Mouse (Mus musculus) heart, adult 9 months (tissue): ENCODE data around the gene Hacd1.
"Not testable (repeated sequence)": the region's sequence is repeated elsewhere in the genome, so short reads cannot be mapped to it uniquely, and the experiment has no call there.

ENCODE experiments used
- DNase-seq, 2 experiments: peaks; one replicate each; pipeline ENCODE4 v3.0.0; 2022; ENCODE audit warnings: low spot score in 2 of 2

Hacd1 gene

DNA sequence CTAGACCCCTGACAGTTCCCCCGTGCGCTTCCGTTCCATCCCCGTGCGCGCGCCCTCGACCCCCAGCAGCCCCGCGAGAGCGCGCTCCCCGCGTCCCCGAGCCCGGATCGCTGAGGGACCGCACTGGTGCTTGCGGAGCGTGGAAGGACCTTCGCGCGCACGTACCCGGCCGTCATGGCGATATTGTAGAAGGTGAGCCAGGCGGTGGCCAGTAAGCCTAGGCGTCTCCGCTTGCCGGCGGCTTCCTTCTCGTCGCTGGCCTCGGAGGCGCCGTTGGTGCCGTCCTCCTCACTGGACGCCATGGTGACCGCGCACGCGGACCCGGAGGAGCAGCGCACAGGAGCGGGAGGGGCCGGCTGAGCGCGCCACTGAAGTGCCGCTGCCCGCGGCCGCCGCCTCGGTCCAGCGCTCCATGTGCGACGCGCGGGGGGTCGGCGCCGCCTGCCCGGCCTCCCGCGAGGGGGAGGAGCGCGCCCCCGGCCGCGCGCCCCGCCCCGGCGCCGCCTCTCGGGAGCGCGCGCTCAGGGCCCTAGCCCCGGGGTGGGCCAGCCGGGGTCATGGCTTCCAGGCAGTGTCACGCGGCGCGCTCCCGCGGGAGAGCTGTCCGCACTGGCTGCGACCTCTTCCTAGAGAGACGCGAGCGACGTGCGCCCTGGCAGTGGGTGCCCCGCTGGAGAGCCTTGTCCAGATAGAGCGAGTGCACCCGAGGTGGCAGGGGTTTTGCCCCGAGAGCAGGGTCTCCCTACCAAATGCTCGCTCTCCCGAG, at the start of gene Hacd1:
Hacd1 (minus strand) TSS at position 570 of the 766 bp plus-strand sequence.
- peak; percentile 75 for DNase-seq

DNA sequence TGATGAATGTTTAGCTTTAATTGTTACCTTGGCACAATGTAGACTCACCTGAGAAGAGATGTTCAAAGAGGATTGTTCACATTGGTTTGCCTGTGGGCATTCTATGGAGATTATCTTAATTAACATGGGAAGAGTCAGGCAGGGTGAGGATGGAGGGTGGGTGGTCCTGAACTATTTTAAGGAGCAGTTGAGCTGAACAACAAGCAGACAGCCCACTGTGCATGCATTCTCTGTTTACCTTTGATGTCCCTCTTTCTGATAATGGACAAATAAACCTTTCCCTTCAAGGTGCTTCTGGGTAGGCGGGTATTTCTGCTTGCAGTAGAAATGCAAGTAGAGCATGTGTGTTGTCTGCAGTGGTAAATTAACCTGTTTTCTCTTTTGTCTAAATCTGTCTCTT, 48.0 kb upstream of the Hacd1 start:
- no peak for DNase-seq

DNA sequence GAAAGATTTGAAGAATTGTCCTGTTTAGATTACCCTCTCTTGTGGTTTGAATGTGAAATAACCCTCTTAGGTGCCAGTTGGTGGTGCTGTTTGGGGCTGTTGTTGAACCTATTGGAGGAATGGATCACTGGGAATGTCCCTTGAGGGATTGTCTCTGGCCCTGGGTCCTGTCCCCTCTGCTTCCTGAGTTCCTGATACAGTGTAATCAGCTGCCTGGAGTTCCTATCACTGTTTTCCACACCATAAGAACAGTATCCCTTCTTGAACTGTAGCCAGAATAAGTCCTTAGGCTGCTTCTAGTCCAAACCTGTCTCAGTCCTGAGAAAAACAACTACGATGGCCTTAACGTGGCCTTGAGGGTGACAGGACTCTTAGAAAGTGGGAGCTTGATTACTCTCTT, 46.7 kb upstream of the Hacd1 start:
- DNase-seq, result no peak

DNA sequence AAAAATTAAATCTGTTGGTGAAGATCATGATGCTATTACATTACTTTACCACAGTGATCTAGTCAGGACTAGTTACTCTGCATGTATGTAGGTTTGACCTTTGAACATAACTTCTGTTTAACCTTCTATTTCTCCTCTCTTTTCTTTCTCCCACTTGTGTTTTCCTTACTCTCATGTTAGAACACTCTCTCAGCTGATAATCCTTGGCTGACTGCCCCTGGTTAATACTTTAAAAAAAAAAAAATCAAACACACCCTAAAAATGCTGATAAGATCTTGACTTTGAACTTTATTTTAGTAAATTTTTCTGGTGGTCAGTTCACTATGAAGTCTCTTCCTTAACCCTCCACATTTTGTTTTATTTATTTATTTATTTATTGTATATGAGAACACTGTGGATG, 44.6 kb upstream of the Hacd1 start:
- DNase-seq, result no peak

DNA sequence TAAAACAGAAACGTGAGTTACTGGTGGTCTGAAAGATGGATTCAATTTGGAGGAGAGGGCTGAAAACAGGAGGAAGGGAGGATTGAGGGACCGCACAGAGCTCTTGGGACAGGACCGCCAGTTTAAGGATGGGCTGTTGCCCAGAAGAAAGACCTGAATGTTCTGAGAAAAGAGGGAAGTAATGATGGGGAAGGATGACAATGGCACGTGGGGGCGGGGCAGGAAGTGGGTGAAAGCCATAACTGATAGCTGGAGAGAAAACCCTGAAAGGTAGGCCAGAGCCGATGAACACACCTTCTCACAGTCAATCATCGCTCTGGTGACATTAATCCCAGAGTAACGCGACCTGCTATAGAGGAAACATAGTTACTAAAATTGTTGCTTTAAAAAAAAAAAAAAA, 22.6 kb upstream of the Hacd1 start:
- not testable (repeated sequence) for DNase-seq

DNA sequence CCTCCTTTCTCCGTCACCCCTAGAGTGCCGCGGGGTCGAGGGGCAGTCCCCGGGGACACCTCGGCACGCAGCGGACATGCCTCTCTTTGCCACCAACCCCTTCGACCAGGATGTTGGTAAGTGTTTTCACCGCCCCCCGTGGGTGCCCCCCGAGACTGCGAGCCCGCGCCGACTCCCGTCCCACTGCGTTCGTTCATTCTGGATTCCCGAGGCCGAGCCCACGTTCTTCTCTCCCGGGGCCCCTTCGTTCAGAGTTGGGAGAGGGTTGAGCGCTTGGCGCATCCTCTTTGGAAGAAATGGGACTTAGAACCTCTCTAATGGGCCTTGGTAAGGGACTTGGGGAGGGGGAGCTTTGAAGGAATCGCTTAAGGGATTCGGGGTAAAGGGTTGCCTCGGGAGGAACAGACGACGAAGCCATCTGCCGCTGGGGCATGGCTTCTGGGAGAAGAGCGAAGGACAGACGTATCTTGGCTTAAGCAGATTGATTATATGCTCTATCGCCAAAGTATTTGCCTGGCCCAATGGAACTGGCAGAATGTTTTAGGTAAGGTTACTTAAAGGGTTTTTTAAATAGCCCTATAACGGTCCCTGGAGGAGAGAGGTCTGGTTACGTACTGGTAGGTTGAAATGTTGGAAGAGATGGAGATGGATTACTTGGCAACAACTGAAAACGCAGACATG, 18.4 kb upstream of the Hacd1 start:
- no peak for DNase-seq

DNA sequence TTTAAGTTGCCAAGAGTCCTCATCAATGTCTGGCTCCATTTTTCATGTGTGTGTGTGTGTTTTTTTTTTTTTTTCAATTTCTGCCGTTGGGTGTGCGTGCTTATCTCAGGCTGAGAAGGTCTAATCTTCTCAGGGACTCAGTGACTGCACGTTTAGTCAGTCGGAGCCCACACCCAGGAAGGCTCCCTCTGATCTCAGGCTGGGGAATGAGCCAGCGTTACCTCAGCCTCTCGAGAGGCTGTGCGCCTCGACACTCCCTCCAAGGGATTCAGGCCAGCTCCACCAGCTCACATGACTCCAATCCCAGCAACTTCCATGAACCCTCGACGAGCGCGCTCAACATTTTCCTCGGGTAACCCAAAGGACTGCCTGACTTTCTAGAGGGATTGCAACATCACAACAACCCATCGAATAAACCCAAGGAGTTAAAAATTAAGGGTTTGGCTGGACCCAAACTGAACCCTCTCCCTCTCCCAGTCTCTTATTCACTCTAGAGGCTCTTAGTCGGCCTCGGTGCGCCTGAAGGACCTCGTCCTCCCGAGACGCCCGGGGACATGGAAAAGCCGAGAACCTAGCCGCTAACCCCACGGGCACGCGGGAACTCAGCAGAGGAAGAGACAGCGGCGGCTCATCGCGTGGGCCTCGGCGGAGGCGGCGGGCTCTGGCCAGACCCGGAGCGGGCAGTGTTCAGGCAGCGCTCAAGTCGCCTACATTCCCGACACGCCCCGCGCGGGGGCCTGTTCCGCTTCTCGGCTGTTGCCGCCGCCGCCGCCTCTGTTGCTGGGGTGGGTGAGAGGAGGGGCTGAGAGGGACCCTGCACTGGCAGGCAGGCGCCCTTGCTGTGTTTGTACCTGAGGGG, 17.7 kb upstream of the Hacd1 start, which contains the start of gene Stam:
Stam (plus strand) TSS at position 737 of the 859 bp plus-strand sequence.
- DNase-seq, result peak; percentile 88 to 93

DNA sequence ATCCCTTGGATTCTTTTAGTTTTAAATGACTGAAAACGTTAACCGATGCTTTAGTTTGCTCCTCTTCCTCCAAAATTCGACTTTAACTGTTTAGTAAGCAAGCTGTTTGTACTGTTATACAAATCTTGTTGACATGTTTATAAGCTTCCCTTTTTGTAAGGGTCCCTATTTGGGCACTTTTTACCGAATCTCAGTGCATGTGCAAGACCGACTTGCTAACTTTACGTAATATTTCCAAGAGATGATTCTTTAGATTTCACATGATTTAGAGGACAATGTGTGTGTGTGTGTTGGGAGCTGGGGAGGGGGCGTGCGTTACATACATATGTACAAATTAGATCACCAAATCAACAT, 17.1 kb upstream of the Hacd1 start:
- no peak for DNase-seq

DNA sequence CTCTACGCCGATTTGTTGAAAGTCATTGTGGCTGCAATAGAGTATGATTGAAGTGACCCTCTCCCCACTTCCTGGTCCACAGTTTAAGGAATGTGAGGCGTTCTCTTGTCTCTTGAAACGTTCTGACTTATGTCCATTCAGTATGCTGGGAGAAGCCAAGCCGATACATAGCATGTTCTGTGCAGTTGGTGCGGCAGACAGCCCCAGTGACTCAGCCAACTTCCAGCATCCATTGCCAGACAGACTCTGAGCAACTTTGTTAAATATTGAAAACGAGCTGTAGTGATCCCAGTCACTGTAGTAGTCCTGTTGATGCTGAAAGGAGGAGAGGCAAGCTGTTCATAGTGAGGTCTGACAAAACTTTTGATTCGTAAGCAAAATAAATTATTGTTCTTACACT, 14.5 kb upstream of the Hacd1 start:
- DNase-seq, result no peak

DNA sequence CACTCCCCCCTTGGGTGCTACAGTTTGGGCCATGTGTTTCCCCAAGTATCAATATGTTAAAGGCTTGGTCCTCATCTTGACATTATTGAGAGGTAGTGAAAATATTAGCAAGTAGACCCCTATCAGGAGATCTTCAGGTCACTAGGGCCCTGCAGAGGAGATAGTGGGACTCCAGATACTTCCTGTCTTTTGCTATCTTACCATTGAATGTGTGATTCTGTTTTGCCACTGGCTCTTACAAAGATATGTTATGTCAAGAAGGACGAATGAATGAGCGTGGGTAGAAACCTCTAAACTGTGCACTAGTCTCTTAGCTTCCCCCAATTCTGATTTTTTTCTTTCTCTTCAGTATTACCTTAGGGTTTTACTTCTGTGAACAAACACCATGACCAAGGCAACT, 13.1 kb upstream of the Hacd1 start:
- DNase-seq, result no peak

DNA sequence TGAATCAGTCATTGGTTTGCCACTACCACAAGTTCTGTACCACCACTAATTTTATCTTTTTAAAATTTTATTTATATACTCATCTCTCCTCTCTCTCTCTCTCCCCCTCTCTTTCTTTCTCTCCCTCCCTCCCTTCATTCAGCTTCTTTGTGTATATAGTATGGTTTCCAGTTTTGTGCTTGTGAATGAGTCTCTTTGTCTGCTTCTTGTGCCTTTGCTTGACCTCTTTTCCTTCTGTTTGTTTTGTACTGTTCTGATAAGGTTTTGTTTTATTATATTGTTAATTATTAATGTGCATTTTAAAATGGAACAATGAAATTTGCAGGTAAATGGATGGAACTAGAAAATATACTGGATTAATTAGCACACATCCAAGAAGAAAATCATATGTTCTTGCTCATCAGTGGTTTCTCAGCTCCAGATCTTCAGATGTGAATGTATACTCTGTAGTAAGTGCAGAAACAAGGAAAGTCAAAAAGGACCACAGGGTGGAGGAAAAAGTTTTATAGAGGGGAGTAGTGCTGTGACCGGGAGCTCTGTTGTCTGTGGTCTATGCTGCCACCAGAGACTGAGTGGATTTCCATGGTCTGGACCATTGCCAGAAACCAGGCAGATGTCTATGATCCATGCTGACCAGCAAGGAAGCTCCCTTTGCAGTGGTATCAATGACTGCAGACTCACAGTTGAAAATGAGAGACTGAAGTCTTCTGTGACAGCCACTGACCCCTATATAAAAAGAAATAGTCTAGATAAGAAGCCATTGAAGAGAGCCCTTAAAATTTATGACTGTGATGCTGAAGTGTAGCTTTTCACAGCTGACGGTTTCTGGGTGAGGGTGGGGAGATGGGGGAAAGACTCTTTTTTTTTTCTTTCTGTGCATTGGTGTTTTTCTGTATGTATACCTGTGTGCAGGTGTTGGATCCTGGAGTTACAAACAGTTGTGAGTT, 10.0 kb upstream of the Hacd1 start:
- DNase-seq, result no peak

DNA sequence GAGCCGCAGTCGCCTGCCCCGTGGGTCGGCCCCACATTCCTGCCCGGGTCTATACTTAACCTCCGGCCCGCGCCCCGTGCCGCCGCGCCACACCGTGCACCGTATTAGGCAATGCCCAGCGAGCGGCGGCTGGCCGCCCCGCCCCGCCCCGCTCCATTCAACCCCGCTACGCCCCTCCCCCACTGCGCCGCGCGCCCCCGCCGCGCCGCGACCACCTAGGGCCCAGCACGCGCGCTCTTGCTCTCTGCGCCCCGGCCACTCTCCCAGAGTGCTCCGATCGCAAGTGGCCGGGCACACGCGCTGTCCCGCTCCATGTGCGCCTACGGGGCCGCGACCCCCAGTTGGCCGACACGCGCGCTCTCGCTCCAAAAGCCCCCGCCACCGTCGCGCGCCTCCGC, 768 bp downstream of the Hacd1 start:
- peak; percentile 50 to 53 for DNase-seq

DNA sequence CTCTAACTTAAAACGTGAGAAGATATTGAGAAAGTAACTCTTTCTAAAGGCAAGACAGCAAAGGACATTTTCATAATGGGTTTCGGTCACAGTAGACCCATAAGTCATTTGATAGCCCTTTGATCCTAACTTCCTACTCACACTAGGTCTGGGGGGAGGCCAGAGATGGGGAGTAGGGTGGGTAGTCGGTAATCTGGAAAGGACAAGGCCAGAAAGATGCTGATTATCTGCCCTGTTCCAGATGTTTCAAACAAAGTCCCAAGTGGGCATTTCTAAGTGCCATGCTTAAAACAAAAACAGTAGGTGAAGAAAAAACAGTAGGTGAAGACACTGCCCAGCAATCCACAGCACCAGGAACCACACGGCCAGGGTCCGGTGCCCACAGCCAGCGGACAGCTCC, 1.2 kb downstream of the Hacd1 start:
- no peak for DNase-seq

DNA sequence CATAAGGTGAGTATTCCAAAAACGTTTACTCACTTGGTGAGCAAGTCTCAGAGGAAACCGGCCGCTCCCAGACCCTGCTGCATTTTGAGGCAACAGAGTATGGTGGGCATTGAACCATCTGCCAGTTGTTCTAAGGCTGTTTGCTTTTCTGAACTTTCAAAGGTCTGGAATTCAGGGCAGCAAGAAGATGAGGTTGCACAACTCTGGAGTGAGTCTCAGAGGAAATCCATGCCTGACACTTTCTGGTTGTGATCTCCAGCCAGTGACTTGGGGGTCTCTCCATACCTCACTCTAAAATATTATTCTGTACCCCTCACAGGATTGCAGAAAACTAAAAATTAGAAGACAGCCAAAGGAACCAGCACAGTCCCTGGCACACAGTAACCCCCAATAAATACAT, 1.8 kb downstream of the Hacd1 start:
- DNase-seq, result no peak

DNA sequence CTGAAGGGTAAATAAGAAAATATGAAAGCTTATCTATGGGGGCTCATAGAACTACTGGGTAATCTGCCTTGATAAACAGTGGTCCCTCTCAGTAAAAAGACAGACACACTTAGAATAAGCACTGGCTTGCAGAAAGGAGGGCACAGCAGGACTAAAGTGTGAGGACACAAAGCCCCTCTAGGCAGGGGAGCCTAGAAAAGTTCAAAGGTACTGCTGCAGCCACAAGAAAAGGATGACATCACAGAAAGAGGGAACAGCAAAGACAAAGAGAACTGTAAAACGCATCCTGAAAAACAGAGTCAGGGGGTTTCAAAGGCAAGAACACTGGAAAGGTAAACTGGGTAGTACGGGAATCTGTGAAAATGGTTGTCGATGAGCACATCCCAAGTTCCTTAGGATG, 2.3 kb downstream of the Hacd1 start:
- no peak for DNase-seq

DNA sequence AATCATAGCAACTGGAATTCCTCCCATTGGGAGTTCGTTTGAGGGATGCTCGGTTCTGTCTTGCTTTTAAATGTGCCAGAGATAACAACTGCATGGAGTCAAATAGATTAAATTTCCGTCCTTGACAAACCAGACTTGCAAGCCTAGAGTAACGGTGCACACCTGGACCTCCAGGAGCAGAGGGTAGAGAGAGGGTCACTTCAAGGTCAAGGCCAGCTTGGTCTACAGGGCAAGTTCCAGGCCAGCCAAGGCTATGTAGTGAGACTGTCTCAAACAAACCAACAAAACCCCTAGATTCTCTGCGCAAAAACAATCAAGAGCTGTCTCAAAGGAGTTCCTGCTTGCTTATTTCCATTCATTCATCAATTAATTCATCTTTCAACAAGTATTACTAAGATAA, 7.1 kb downstream of the Hacd1 start:
- DNase-seq, result no peak

DNA sequence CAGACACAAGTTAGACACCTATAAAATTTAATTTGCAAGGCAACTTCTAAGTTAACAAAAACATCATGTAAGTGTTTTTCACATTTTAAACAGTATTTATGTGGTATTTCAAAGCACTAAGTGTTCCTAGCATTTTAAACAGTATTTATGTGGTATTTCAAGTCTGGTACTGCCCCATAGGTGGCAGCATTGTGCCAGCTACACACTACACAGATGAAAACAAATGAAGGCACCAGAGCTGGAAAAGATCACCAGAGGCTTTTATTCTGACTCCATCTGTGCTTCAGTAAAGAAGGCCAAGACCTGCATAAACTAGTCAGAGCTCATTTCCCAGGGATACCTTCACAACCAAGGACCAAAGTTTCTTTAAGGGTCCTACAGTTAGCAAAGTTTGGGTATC, 7.6 kb downstream of the Hacd1 start:
- DNase-seq, result peak in 1 of 2 experiments; percentile 52

DNA sequence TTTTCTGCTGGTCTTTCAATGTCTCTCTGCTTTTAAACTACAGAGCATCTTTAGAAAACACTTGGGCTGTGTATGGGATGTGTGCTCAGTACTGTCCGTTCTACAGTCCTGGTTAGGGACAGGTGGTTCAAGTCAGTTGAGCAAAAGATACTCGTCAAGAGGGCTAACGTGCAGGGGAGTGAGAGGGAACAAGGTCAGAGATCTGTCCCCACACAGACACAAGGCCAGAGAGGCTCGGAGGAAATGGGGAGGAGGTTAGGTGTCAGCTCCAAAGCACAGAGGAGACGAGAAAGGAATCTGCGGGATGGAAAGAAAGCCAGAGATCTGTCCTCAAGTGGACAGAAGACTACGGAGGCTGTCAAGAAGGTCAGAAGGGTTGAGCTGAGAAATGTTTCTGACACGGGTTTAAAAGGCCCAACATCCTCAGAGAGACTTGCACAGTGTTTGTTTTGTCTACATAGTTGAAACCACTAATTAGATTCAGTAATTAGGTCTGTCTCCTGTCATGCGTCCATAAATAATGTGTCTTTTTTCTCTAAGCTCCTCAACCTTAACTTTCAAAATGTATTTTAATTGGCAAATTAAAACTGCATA, 12.3 kb downstream of the Hacd1 start:
- DNase-seq, result no peak

DNA sequence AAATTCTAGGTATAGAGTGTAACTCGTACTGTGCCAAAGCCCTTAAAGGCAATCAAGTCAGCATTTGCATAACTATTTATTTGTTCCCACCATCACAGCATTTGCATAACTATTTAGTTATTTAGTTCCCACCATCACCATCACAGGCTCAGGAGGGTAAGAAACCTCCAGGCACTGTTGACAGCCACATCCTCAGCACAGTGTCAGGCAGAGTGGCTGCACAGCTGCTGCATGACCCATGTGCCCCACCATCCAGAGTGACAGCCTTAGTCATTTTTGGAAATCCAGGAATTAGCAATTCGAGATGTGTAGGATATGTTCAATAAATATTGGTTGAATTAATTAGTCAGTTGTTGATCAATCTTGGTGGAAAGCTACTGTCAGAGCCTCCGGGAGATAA, 12.9 kb downstream of the Hacd1 start:
- DNase-seq, result no peak

DNA sequence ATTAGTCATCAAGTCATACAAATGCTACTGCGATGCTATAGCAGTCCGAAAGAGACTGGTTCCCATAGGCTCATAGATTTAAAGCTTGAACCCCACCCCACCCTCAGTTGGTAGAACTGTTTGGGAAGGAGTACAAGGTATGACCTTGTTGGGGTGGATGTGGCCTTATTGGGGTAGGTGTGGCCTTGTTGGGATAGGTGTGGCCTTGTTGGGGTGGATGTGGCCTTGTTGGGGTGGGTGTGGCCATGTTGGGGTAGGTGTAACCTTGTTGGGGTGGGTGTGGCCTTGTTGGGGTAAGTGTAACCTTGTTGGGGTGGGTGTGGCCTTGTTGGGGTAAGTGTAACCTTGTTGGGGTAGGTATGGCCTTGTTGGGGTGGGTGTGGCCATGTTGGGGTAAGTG, 14.7 kb downstream of the Hacd1 start:
- DNase-seq, result no peak

DNA sequence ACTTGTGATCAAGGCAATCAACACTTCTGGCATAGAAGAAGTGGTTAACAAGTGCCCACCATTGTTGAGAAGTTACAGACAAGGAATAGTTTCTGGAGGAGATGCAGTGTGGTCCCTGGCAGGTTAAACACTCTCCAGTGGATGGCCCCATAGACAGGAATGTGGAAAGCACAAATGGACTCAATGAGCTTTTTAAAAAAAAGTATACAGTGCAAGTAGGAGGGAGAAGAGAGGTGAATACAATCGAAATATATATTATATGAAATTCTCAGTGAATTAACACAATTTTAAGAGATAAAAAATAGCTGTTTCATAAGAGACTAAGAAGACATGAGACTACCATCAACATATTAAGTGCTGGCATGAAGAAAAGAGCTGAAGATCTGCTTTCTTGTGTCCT, 36.7 kb downstream of the Hacd1 start:
- no peak for DNase-seq
